Mouse (Mus musculus) kidney, adult 8-10 months (tissue): ENCODE data around the gene Sptbn1.
A peak's percentile ranks its signal among the peaks of the same experiment; 100 is the strongest.

Experiments
- DNase-seq, 2 experiments: peaks; one replicate each; pipeline ENCODE4 v3.0.0; 2022

The Sptbn1 gene

DNA sequence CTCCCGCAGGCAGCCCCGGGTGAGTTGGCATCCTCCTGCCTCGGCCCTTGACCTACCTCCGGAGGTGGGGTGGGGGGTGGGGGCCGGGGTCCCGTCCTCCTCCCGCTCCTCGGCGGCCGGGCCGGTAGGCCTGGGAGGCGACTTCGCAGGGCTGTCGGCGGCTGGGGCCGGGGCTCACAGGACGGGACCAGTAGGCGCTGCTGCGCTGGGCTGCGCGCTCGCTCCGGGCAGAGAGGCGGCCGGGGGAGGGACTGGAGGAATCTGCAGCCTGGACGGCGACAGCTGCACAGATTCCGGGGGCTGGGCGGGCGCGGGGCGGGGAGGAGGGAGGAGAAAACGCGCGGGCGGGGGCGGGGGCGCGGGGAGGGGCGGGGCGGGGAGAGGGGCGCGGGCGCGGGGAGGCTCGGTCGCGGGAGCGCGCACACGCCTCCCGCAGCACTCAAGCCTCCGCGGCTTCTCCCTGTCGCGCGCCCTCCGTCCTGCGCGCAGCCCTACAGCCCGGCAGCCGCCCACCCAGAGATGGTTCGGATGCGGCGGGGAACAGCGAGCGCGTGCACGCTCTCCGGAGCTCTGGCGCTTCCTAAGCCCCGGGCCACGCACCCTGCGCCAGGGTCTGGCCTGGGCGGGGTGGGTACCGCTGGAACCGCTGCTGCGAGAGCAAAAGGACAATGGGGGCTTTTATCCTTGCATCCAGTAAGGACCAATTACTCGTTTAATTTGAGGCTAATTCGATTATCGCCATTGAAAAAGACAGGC is at the start of gene Sptbn1:
TSS of gene Sptbn1 (minus strand) at position 284 of the 756 bp plus-strand sequence.
- peak; percentile 83 to 88 for DNase-seq

DNA sequence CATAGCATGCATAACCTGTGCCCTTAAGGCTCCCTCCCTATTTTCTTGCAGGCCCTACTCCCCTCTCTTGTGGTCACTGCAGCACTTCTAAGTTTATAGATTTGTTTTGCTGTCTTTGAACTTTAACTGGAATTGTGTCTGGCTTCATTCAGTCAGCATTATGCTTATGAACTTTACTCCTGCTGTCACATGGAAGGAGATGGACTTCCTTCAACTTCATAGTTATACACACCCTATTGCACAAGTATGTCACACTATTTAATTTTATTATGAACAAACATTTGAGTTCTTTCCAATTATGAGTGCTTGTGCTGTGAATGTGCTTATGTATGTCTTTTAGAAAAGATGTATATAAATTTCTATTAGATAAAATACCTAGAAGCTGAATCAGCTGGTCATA is 26.3 kb upstream of the Sptbn1 start:
- DNase-seq: no peak

DNA sequence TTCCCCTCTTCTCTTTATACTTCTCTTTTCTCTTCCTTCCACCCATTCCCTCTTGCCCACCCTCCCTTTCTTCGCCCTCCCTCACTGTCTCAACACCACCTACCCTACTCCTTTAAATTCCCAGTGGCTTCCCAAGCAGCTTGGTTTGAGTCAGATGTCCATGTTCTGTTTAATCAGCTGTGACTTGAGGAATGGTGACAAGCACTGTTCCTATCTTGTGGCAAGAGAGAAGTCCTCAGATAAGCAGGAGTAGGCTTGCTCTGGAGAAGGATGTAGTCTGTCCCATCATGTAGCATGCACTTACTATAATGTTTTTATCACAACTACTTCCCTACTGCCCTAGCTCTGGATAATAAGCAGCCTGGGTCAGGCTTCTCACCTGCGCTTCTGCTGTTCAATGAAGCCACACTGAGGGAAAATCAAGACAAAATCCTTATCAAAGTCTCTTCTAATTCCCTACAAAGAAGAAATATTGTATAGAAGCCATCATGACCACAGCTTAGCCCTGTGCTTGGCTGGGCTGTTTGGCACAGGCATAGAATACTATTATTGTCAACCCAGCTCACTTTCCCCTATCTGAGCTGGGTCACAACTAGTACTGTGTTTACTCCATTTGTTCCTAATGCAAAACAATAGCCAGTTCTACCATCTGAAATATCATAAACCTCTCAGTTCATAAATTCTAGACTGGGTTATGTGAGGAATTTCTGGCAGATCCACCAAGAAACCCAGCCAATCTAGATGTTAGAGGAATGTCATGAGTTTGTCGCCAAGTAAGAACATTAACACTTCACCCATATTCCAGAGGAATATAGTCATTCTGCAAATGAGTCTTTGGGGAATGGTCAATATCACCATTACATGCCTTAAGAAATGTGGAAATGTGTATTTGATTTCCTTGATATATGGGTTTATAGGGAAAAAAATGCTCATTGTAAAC is 24.5 kb upstream of the Sptbn1 start:
- DNase-seq: no peak

DNA sequence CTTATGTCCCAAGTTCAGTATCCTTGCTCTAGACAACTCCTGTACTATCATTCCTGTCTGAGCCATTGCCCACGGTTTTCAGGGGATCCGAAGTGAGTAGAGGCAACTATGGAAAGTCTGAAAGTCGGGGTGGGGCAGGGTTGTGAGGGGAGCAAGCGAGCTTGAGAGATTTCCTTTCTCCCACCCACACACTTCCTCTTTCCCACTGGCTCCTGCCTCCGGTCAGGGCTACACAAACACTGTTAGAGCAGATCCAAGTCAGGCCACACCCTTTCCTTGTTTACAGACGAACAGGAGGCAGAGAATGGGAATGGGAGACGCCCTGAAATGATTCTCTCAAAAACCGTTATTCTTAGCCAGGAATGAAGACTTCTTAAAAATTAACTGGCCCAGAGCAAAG is 23.2 kb upstream of the Sptbn1 start:
- DNase-seq: peak; percentile 44 to 68

DNA sequence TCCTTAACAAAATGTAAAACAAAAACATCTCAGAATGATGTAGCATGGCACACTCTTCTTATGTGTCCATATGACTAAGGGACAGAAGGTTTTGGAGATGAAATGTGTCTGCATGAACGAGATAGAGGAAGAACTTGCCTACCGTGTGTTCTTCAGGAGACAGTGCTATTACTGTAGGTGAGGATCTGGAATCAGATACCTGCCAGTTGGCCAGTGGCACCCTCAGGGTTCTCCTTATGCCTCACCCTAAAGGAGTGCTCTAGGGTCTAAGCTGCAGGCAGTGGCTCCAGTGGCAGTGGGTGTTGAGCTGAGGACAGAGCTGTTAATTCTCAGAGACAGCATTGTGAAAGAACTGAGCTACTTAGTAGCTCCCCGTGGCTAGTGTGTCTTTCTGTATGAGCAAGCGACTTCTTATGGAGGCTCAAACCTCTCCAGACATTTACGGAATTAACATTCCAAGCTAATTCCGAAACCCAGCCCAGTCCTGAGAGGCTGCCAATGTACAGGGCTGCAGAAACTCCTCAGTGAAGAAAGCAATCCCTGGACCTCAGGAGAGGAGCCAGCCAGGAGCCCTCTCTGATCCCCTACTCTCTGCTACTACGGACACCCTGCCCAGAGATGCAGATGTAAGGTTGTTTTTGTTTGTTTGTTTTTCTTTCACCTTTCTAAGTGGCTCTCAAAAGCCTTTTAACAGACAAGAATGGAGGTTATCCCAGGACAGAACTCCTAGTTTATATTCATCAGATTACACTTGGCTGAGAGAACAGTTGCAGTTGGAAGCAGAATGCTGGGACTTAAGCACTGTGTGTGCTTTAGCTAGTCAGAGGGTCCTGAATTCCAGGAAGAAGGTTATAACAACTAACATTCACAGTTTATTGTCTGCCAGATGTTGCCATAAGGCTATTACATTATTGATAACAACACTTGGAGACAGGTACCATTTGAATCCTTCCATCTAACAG is 21.8 kb upstream of the Sptbn1 start:
- DNase-seq: no peak

DNA sequence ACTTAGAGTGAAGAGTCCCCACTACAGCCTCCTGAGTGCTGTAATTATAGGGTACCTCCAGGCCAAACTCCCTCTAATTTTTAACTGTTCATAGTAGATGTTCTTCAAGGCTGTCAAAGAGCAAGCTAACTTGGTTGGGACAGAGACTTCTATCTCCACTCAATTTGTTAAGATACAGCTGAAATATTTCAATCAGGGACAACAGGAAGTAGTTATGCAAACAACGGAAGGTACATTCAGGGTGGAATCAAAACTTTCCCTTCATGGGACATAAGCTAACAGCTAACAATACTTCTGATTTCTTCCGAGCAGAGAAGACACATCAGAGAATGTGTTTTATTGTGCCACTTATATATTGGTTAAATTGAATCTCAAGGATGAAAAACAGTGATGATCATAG is 20.1 kb upstream of the Sptbn1 start:
- no peak for DNase-seq

DNA sequence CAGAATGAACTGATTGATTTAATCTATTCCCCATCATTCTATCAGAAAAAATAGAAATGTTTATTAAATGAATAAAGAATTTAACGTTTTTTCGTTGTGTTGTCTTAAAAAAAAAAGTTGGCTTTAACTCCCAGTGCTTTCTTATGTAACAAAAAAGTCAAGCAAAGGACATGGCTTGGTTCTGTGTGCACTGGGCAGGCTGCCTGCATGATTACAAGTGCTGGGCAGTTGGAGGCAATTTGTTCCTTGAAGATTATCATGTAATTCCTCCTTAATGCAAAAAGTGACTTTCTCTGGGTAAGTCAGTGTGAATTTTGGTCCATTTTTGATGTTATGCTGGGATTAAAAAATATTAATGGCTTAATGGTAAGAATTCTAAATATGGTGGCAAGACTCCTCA is 15.7 kb upstream of the Sptbn1 start:
- peak; percentile 55 to 56 for DNase-seq

DNA sequence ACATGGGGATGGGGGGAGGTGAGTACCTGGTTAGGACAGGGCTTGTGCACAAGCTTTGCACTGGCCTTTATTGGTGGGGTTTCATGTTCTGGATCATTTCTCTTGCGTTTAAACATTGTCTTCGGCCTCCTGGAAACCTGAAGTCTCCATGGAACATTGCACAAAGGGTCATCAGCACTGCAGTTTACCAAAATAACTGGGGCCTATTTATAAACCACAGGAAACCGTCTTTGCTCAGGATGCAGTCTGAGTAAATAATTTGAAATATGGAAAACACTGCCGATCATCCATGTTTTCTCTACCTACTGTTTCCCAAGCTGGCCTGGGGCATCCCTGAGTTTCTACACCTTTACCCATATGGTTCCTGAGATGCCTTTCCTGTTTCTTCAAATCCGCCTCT is 13.1 kb upstream of the Sptbn1 start:
- DNase-seq: peak in 1 of 2 experiments; percentile 22

DNA sequence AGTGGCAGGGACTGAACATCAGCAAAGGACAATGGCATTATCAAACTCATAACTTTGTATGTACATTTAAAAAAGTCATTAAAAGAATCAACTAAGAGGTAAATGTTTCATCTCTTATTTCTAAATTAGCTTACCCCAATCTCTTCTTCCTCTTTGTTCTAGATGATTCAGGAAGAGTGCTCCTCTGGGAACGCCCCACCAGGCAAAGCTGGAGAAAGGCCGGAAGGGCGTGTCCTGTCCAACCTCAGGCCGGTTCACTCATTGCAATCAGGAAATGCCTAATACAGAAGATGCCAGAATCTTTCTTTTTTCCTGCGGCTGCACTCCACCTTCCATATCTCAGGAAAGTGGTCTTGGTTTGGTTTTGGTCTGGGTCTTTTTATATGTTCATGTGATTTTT is 11.3 kb upstream of the Sptbn1 start:
- DNase-seq: peak; percentile 54 to 60

DNA sequence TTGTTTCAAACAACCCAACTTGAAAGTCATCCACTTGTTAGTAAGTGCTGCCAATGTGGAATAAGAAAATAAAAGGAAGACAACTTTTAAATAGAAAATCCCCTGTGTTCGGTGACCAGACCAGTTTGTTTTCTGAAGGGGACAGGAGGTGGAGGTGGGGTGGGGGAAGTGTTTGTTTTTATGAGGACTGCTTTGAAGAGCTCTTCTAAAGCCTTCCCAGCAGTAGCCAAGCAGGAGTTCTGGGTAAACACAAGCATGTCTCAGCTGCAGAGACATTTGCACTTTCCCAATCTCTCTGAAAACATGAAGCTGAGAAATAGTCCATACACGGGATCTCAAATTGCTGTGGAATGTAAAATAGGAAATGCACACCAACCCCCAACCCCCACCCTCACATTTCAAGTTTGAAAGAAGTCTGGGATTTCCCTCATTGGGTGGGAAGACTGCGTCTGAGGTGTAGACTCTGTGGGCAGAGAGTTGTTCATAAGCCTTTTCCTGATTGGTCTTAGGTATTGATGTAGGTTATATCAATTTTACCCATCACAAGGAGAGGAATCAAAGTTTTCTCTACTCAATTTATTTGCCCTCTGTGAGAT is 7.6 kb upstream of the Sptbn1 start:
- no peak for DNase-seq

DNA sequence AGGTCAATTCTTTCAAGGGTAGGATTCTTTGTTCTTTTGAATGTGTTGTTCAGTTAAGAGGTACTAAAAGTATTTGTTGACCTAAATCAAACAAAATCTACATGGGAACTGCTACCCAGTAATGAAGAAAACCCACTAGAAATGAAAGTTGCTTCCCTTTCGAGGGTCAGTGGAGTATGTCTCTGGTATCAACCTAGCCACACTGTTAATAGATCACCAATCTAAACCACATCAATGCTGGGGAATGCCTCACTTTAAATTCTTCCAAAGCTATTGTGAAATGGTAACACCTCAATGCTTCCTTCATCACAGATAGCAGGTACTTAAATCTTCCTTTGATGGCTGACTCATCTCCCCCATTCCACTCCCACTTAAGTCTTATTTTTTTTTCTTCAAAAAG is 1.5 kb upstream of the Sptbn1 start:
- DNase-seq: peak in 1 of 2 experiments; percentile 38

DNA sequence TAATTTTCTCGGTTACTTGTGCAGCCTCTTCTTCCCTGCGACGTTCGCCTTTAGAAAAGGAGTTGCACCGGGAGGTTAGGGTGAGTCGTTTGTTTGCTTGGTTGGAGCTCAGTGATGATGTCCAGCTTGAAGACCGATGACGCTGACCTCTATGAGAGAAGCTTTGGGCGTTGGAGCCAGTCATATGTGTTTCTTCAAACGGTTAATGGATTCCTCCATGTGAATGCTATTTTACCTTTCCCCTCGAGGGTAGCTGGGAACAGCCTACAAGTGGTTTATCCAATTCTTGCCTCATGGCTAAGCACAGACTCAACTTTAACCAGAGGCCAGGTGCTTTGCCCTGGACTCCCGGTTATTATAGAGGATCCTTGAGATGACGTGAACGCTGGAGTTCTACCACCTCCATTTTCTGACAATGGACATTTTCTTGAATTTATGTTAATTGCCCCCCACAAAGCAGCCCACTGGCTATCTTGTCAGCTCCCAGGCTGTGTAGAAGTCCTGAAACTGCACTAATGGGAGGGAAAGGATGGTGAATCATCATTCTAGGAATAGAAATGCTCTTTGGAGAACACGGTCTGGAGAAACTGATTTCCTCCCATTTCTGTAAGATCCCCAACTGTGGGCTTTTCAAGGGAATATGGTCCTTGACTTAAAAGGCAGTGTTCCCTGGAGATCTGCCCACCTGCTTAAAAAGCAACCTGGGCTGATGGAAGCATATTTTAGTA is 837 bp upstream of the Sptbn1 start:
- peak; percentile 56 to 61 for DNase-seq

DNA sequence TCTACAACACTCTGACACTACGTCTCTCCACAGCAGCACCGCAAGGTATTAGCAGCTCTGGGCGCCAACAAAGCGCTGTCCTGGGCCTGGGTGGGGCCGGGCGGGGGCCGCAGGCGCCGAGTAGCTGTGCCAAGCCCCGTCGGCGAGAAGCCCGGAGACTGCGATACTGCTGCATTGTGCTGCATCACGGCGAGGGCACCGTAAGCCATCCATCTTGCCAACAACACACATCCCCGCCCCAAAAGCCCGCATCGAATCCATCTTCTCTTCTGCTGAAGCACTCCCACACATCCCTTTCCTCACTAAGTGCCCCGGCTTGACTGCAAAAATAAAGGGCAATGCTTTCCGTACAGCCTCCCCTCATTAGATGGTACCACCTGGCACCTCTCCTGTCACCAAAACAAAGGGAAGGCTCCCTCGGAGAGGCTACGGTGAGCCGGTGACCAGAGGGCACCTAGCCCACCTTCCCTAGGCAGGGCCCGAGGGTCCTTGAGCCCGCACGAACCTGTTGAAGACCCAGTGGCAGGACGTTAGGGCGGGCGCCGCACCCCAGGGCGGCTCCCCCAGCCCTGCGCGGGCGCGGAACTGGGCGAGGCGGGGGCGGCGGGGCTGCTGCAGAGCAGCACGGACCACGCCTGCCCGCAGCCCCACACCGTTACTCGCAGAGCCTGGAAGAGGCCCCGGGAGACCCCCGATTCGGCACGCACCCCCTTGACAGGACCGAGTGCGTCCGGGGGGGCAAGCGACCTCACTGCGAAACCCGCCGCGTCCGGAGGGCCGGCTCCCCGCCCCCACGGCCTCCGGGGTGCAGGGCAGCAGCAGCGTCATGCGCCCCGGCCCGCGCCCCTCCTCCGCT is 711 bp downstream of the Sptbn1 start:
- peak; percentile 46 to 51 for DNase-seq

DNA sequence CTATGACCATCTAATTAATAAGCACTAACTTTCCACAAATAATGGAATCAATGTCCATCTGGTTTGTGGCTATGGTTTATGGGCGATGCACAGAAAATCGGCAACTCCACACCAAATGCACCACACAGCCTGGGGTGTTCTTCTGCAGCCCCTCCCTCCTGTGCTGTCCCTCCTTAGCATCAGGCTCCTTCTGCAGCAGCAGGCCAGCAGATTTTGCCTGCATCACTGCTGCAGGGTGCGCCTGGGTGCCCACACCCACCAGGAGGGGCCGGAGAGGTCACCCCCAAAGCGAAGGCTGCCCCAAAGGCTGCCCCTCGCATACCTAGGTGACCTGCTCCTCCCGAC is 1.3 kb downstream of the Sptbn1 start:
- DNase-seq: no peak

DNA sequence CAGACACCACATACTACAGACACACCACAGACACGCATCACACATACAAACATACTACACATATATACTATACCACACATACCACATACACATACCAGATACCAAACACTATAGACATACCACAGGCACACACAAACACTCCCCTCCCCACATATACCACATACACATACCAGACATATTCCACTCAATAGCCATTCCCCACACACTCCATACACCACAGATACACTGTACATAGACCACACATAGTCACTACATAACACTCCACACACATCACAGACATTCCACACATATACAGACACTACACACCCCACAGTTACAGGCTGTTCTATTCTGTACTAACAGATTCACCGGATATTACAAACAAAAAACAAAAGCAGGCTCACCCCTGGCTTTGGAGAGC is 2.3 kb downstream of the Sptbn1 start:
- no peak for DNase-seq

DNA sequence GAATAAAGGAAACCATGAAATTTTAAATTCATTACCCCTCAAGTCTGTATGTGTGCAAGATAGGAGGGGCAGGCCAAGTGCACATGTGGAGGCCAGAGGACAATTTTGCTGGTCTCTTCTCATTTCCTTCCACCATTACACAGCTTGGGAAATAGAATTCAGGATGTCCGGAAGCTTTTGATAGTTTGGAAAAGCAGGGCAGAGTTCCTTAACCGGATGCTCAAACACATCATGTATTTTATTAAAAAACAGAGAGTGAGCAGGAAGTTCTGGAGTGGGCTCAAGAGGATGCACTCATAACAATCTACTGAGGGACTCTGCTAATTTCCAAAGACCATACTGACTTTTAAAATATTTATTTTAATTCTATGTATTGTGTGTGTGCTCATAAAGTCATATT is 4.3 kb downstream of the Sptbn1 start:
- DNase-seq: no peak

DNA sequence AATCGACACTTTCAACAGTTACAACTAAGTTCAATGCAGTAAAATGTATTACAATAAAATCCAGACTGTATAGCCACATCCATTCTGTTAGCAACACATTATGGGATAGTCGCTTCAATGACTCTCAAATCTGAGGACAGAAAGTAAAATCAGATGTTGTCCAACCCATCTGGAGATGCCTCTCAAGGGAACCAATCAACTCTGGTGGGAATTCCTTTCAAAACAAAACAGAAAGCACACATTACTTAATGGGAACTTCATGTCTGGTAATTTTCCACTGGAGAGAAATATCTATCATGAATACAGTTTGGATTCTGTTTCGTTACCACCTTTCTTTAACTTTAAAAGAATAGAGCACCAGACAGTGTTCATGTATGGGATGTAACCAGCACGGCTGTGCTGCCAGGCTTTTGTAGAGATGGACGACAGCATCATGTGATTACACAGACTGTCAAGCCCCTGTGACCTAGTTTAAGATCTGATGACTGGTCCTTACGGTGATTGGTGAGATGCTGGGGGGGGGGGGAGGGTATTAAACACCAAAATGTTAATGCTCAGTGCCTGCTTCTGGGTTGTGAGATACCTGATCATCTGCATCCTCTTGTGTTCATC is 9.1 kb downstream of the Sptbn1 start:
- DNase-seq: no peak

DNA sequence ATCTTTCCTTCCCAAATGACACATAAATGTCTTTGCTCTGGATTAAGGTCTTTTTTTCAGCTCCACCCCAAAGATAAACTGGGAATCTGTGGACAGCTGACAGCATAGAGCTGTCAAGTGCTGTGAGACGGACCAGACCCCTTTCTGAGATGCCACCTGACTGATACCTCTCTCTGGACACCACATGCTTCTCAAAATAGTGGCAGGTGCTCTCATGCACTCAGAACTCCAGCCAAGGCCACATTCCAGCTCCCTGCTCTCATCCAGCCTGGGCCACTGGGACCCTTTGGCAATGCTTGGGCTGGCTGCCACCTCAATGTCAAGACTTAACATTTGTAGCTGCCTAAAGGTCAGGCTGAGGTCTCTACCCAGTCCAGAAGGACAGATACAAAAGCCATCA is 10.2 kb downstream of the Sptbn1 start:
- peak; percentile 36 to 38 for DNase-seq

DNA sequence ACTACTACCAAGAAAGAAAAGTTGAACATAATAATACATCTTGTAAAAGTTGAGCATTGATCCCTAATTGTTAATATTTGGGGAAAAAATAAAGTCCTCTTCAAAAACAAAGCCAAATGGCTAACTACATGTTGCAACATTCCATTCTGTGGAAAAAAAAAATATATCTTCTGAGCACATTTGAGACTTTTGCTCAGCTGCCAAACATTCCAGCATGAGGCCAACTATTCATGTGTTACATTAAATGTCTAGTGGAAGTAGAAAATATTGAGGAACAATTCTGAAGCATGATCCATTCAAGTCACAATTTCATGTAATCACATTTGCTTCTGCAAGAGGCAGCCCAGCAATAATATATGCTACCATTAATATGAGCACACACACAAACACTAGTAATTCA is 10.9 kb downstream of the Sptbn1 start:
- DNase-seq: no peak

DNA sequence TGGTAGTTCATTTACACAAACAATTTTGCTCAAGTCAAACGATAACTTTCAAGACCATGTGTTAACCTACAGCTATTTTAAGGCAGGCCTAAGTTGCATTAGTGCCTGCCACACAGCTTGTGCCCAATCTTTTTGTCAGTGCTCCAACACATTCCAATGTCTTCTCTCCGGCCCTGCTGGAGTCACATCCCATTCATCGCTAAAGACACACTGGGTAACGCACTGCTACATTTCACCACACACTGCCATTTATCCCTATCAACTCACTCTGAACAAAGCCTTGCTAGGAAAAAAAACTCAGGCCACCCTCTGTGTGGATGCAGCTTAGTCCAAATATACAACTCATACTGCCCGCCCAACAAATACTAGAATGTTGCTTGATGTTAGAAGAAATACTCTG is 11.5 kb downstream of the Sptbn1 start:
- no peak for DNase-seq
